7 mouse cellular contexts compared by ENCODE assay signal in the genomic region with DNA sequence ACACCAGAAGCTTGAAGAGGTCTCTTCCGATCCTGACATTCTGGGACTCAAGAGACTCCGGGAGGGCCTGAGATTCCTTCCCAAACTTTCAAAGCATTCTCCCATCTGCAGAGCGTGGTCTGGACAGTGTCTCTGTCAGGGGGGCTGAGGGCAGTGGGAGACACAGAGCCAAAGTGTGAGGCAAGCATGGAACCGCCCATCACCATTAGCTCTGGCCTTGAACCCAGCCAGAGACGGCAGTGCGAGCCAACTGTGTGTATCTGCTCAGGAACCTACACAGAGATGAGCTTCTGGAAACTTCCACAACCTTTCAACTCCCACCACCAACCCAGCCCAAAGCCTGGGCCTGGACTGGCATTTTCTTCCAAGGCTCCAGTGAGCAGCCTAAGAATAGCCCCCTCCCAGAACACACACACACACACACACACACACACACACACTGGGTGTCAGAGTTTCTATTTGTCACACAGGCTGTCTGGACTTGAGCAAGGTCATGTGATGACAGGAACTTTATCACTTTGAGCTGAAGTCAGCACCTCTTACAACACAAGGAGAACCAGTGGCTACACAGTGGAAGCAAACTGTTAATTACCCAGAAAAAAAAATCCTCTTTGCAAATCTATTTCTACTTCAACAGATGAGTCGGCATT.
DNase-seq lines count a peak whose midpoint lies in the region; ATAC-seq and TF ChIP-seq lines count a peak whose summit lies in the region.

No protein-coding gene starts in this region.

- intact Hi-C loops in left cerebral cortex, adult 2 months (cut with DNase I), result no loop called here

- H3K9me3 ChIP-seq in limb, embryonic 15.5 days, result no peaks in the 10 kb centered on the region
- no peaks in the 10 kb centered on the region for H3K9me3 ChIP-seq in hindbrain, embryonic 13.5 days

- H3K27me3 ChIP-seq in limb, embryonic 15.5 days, result no peaks in the 10 kb centered on the region
- H3K27me3 ChIP-seq in small intestine, adult 2 months (ENCODE audit: control insufficient read depth, insufficient read depth, low read length), result no peaks in the 10 kb centered on the region
- no peaks in the 10 kb centered on the region for H3K27me3 ChIP-seq in hindbrain, embryonic 13.5 days

- H3K36me3 ChIP-seq in limb, embryonic 15.5 days, result no peaks in the 10 kb centered on the region
- H3K36me3 ChIP-seq in small intestine, adult 2 months (ENCODE audit: control insufficient read depth, insufficient read depth, low read length), result no peaks in the 10 kb centered on the region
- no peaks in the 10 kb centered on the region for H3K36me3 ChIP-seq in hindbrain, embryonic 13.5 days

- no peak for TF ChIP-seq CTCF in small intestine, adult 2 months (IDR thresholded peaks at IDR 0.05; ENCODE audit: extremely low read depth, insufficient read length, insufficient replicate concordance, low read depth, low read length)
- no peak for TF ChIP-seq CTCF in left cerebral cortex, adult 2 months (IDR thresholded peaks at IDR 0.05)

- DNase-seq in embryo, embryonic 11 days, result peak; percentile 23
- DNase-seq in cerebellum, postnatal 14 days, result no peak
- DNase-seq in left cerebral cortex, adult 2 months (ENCODE audit: extremely low spot score in 1 of 2, low spot score in 2 of 2), result no peak

- H3K27ac ChIP-seq in limb, embryonic 15.5 days, result no peak overlapping the region
- H3K27ac ChIP-seq in small intestine, adult 2 months (ENCODE audit: insufficient read depth, low read depth, low read length), result peak overlapping the region; percentile 17
- no peak overlapping the region for H3K27ac ChIP-seq in hindbrain, embryonic 13.5 days
- no peak overlapping the region for H3K27ac ChIP-seq in left cerebral cortex, adult 2 months

- H3K4me2 ChIP-seq in limb, embryonic 15.5 days, result no peak overlapping the region
- no peak overlapping the region for H3K4me2 ChIP-seq in hindbrain, embryonic 13.5 days

- TF ChIP-seq POLR2A in small intestine, adult 2 months (IDR thresholded peaks at IDR 0.05; ENCODE audit: low read depth, low read length), result no peak

- ATAC-seq in granulocyte monocyte progenitor cell, adult 5-6 weeks (replicated peaks; ENCODE audit: poor library complexity, severe bottlenecking), result 0 out of 2 replicates have a peak, but pooled peaks have one; percentile 29
- ATAC-seq in limb, embryonic 15.5 days (ENCODE audit: insufficient number of reproducible peaks, low FRiP score, low TSS enrichment, low read depth), result peak; percentile 68; the same call in 1 of the 2 replicates
- ATAC-seq in hindbrain, embryonic 13.5 days (ENCODE audit: low FRiP score), result no peak

- 43% methylated on average over 7 of the region's 7 CpGs for WGBS in limb, embryonic 15.5 days
- WGBS in small intestine, adult 2 months, result 57% methylated on average over 7 of the region's 7 CpGs
- 88% methylated on average over 7 of the region's 7 CpGs for WGBS in hindbrain, embryonic 13.5 days

- no peak overlapping the region for H3K9ac ChIP-seq in limb, embryonic 15.5 days
- H3K9ac ChIP-seq in hindbrain, embryonic 13.5 days, result no peak overlapping the region

- H3K4me3 ChIP-seq in limb, embryonic 15.5 days, result no peak overlapping the region
- no peak overlapping the region for H3K4me3 ChIP-seq in small intestine, adult 2 months (ENCODE audit: low read depth, low read length)
- no peak overlapping the region for H3K4me3 ChIP-seq in hindbrain, embryonic 13.5 days
- H3K4me3 ChIP-seq in left cerebral cortex, adult 2 months, result no peak overlapping the region

- peaks cover 8% of the 10 kb centered on the region; the same call in 1 of the 2 replicates for H3K4me1 ChIP-seq in limb, embryonic 15.5 days
- H3K4me1 ChIP-seq in small intestine, adult 2 months (ENCODE audit: control insufficient read depth, insufficient read depth, insufficient read length, low read length), result peaks cover 7% of the 10 kb centered on the region
- peaks cover 14% of the 10 kb centered on the region for H3K4me1 ChIP-seq in hindbrain, embryonic 13.5 days (replicated peaks)
